Mouse (Mus musculus) layer of hippocampus, adult 9-10 months (tissue): Measurements from ENCODE around the gene Mtmr1.

ENCODE experiments used
- DNase-seq: peaks from one replicate; pipeline ENCODE4 v3.0.0; 2022; ENCODE audit warnings: low spot score

Gene Mtmr1

GRCm38 (mm10) chrX:71442916-71443315 is 78.4 kb downstream of the Mtmr1 start:
- no peak for DNase-seq

GRCm38 (mm10) chrX:71456078-71456737 is 91.6 kb downstream of the Mtmr1 start:
- DNase-seq, result no peak

- no peak for DNase-seq
These were observed 99.7 kb downstream of the Mtmr1 start for GRCm38 (mm10) chrX:71464138-71464826.

- no peak for DNase-seq
These were observed 100.9 kb downstream of the Mtmr1 start for GRCm38 (mm10) chrX:71465417-71465816.

GRCm38 (mm10) chrX:71467491-71467890 is 102.9 kb downstream of the Mtmr1 start:
- DNase-seq, result no peak
